Mouse (Mus musculus) heart, adult 18-20 months (tissue): ENCODE results near the gene Gsta4. TPM values are rescaled to one million over a fixed set of nuclear protein-coding genes. Genes with fewer than 3 reads are reported as not detected.
"Not testable (repeated sequence)": the region's sequence is repeated elsewhere in the genome, so short reads cannot be mapped to it uniquely, and the experiment has no call there.

ENCODE experiments used
- DNase-seq, 2 experiments: peaks; one replicate each; pipeline ENCODE4 v3.0.0; 2021 to 2022; ENCODE audit warnings: mixed read lengths in 1 of 2
- total RNA-seq, 2 experiments: library from RNA; stranded (reverse); gene quantifications; 2 replicates each; pipeline ENCODE4 v1.2.3; 2021

Gene Gsta4
- total RNA-seq, 2 experiments from 2014 or later = 125 to 127 TPM

GRCm38 (mm10) chr9:78230461-78230860 lies 47.9 kb downstream of the Gsta4 start, which contains the start of gene Gsta1:
TSS of gene Gsta1 (plus strand) at chr9:78230656.
- DNase-seq = not testable (repeated sequence)

- not testable (repeated sequence) for DNase-seq
Measured at GRCm38 (mm10) chr9:78233121-78233695, 50.6 kb downstream of the Gsta4 start.

- peak; percentile 16 to 17 for DNase-seq
Measured at GRCm38 (mm10) chr9:78255683-78256470, 73.3 kb downstream of the Gsta4 start.

GRCm38 (mm10) chr9:78256914-78257313 lies 74.3 kb downstream of the Gsta4 start, which contains the start of gene Gm3776:
TSS of gene Gm3776 (plus strand) at chr9:78257129.
- DNase-seq = not testable (repeated sequence)

Other genes starting within 250 kb of the Gsta4 start
- not detected for gene Gcm1, start 130.8 kb upstream of the Gsta4 start, total RNA-seq
- gene Fbxo9, start 73.7 kb upstream of the Gsta4 start, total RNA-seq = 10 to 100 TPM; 32.0 to 33.2 TPM
- 10 to 100 TPM; 10.7 to 12.2 TPM for gene Ick, start 73.6 kb upstream of the Gsta4 start, total RNA-seq
- 1 to 10 TPM; 2.3 to 3.3 TPM for gene Gsta1, start 47.9 kb downstream of the Gsta4 start, total RNA-seq
- gene Gm3776, start 74.4 kb downstream of the Gsta4 start, total RNA-seq = 1 to 10 TPM; 2.1 to 2.5 TPM
- gene Gm10639, start 107.1 kb downstream of the Gsta4 start, total RNA-seq = 1 to 10 TPM in 1 of 2 experiments, under 1 TPM in 1; 0.93 to 1.2 TPM
- gene Omt2a, start 132.0 kb downstream of the Gsta4 start, total RNA-seq = not detected
- gene Omt2b, start 144.8 kb downstream of the Gsta4 start, total RNA-seq = not detected
- gene Gsta2, start 173.0 kb downstream of the Gsta4 start, total RNA-seq = 1 to 10 TPM; 2.1 to 2.2 TPM
- not detected for gene Dppa5a, start 185.4 kb downstream of the Gsta4 start, total RNA-seq
- gene Ooep, start 196.0 kb downstream of the Gsta4 start, total RNA-seq = not detected
- gene Ddx43, start 213.0 kb downstream of the Gsta4 start, total RNA-seq = not detected